In the genomic region with DNA sequence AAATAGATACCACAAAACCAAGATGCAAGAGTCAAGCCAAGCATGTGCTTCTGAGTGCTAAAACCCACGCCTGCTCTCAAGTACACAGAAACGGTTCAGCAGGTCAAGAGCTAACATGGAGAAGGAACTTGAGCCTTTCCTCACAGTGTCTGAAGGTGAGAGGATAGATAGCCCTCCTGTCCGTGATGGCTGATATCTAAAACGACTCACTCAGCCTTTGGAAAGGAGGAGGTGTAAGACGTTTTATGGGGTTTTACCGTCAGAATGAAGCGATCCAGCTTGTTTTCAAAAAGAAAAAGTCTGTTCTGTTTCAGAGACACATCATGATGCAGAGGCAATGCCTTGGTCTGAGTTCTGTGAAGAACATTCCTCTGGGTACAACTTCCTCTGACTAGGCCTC, we compare ENCODE assay signal across 20 mouse cellular contexts. TPM values are rescaled to one million over a fixed set of nuclear protein-coding genes. Genes with fewer than 3 reads are reported as not detected.
DNase-seq lines count a peak whose midpoint lies in the region; ATAC-seq and TF ChIP-seq lines count a peak whose summit lies in the region.
"Had no signal": no experiment of that assay in that cellular context is flagged by ENCODE, and none has a peak within 500 bp of the region (broad histone marks: within the 10 kb centered on the region; RNA-seq: fewer than 3 reads in every experiment).

No protein-coding gene starts in this region.

- no peaks in the 10 kb centered on the region for H3K27me3 ChIP-seq in lung, embryonic 14.5 days (ENCODE audit: insufficient read depth, low read length)
- H3K27me3 ChIP-seq in lung, embryonic 16.5 days (ENCODE audit: control insufficient read depth, insufficient read depth, low read depth, low read length), result no peaks in the 10 kb centered on the region
- H3K27me3 ChIP-seq in cerebellum, adult 2 months (ENCODE audit: control insufficient read depth, insufficient read depth, low read length), result no peaks in the 10 kb centered on the region
- H3K27me3 ChIP-seq: embryonic facial prominence, embryonic 12.5 days; forebrain, embryonic 13.5 days; forebrain, embryonic 15.5 days had no signal

- H3K4me3 ChIP-seq in lung, embryonic 14.5 days (ENCODE audit: low read depth, low read length), result no peak overlapping the region
- H3K4me3 ChIP-seq in lung, embryonic 16.5 days (ENCODE audit: low read length), result no peak overlapping the region
- H3K4me3 ChIP-seq in lung, adult 2 months (replicated peaks; ENCODE audit: extremely low read depth, low read depth, low read length), result no peak overlapping the region
- no peak overlapping the region for H3K4me3 ChIP-seq in cerebellum, adult 2 months (replicated peaks; ENCODE audit: insufficient read depth, low read depth, low read length)
- H3K4me3 ChIP-seq: embryonic facial prominence, embryonic 10.5 days; embryonic facial prominence, embryonic 12.5 days; forebrain, embryonic 13.5 days; forebrain, embryonic 15.5 days had no signal

- TF ChIP-seq CTCF in lung, embryonic 14.5 days (IDR thresholded peaks at IDR 0.05; ENCODE audit: low read depth), result no peak
- TF ChIP-seq CTCF in lung, adult 2 months (IDR thresholded peaks at IDR 0.05; ENCODE audit: insufficient read depth, low read length), result no peak
- TF ChIP-seq CTCF in cerebellum, adult 2 months (IDR thresholded peaks at IDR 0.05; ENCODE audit: borderline replicate concordance, insufficient read depth, low read depth, low read length), result no peak

- H3K27ac ChIP-seq in lung, embryonic 14.5 days (ENCODE audit: low read depth), result no peak overlapping the region
- H3K27ac ChIP-seq in lung, embryonic 16.5 days (ENCODE audit: low read length), result no peak overlapping the region
- H3K27ac ChIP-seq in cerebellum, adult 2 months (ENCODE audit: insufficient read depth, low read length), result no peak overlapping the region
- H3K27ac ChIP-seq: embryonic facial prominence, embryonic 10.5 days; embryonic facial prominence, embryonic 12.5 days; forebrain, embryonic 13.5 days; forebrain, embryonic 15.5 days had no signal

- DNase-seq in lung, embryonic 14.5 days, result peak; percentile 40
- DNase-seq in lung, postnatal 25 days (ENCODE audit: low spot score), result no peak
- no peak for DNase-seq in lung, postnatal 4 days
- peak; percentile 16 for DNase-seq in lung, postnatal 10 days
- no peak for DNase-seq in lung, adult 2 months
- DNase-seq in lung, postnatal 36 days, result peak; percentile 39
- DNase-seq in cerebellum, adult 2 months, result no peak
- DNase-seq: adrenal gland, adult 2 months; adrenal gland, postnatal 10 days; adrenal gland, postnatal 25 days; cerebellum, adult 11 months; cerebellum, adult 18-20 months; cerebellum, adult 9-10 months; cerebellum, postnatal 10 days; cerebellum, postnatal 25 days had no signal

- H3K4me2 ChIP-seq in lung, embryonic 14.5 days, result no peak overlapping the region
- H3K4me2 ChIP-seq in lung, embryonic 16.5 days (ENCODE audit: low read depth, low read length), result no peak overlapping the region
- H3K4me2 ChIP-seq: embryonic facial prominence, embryonic 12.5 days; forebrain, embryonic 13.5 days; forebrain, embryonic 15.5 days had no signal

- no peaks in the 10 kb centered on the region for H3K9me3 ChIP-seq in lung, embryonic 14.5 days (ENCODE audit: low read depth, low read length)
- no peaks in the 10 kb centered on the region for H3K9me3 ChIP-seq in lung, embryonic 16.5 days (ENCODE audit: control insufficient read depth, low read length)
- H3K9me3 ChIP-seq: embryonic facial prominence, embryonic 10.5 days; embryonic facial prominence, embryonic 12.5 days; forebrain, embryonic 13.5 days; forebrain, embryonic 15.5 days had no signal

- 49% methylated on average over 7 of the region's 7 CpGs for WGBS in lung, embryonic 14.5 days
- 43% methylated on average over 7 of the region's 7 CpGs for WGBS in lung, embryonic 16.5 days
- 56% methylated on average over 7 of the region's 7 CpGs for WGBS in lung, adult 2 months
- 96% methylated on average over 7 of the region's 7 CpGs for WGBS in cerebellum, adult 2 months

- H3K9ac ChIP-seq in lung, embryonic 14.5 days, result no peak overlapping the region
- no peak overlapping the region for H3K9ac ChIP-seq in lung, embryonic 16.5 days (ENCODE audit: low read length)
- H3K9ac ChIP-seq: embryonic facial prominence, embryonic 12.5 days; forebrain, embryonic 13.5 days; forebrain, embryonic 15.5 days had no signal

- H3K4me1 ChIP-seq in lung, embryonic 14.5 days (ENCODE audit: insufficient read depth), result peaks cover 2% of the 10 kb centered on the region; the same call in 1 of the 2 replicates
- H3K4me1 ChIP-seq in lung, embryonic 16.5 days (replicated peaks; ENCODE audit: control insufficient read depth, insufficient read depth, low read length), result peaks cover 14% of the 10 kb centered on the region
- peaks cover 4% of the 10 kb centered on the region; the same call in 1 of the 2 replicates for H3K4me1 ChIP-seq in lung, adult 2 months (ENCODE audit: control insufficient read depth, insufficient read depth, low read length)
- no peaks in the 10 kb centered on the region for H3K4me1 ChIP-seq in cerebellum, adult 2 months (ENCODE audit: control insufficient read depth, insufficient read depth, low read length)

- ATAC-seq in lung, embryonic 14.5 days (ENCODE audit: insufficient read depth), result no peak
- ATAC-seq in lung, embryonic 16.5 days (ENCODE audit: low read depth), result peak; percentile 32; the same call in 1 of the 2 replicates
- ATAC-seq: forebrain, embryonic 13.5 days; forebrain, embryonic 15.5 days had no signal

- no peaks in the 10 kb centered on the region for H3K36me3 ChIP-seq in lung, embryonic 14.5 days (ENCODE audit: insufficient read depth)
- no peaks in the 10 kb centered on the region for H3K36me3 ChIP-seq in lung, embryonic 16.5 days (ENCODE audit: control insufficient read depth, insufficient read depth, low read length)
- H3K36me3 ChIP-seq: forebrain, embryonic 15.5 days had no signal

- no peak for TF ChIP-seq POLR2A in lung, adult 2 months (IDR thresholded peaks at IDR 0.05; ENCODE audit: borderline replicate concordance, extremely low read depth, low read depth, low read length)
- no peak for TF ChIP-seq POLR2A in cerebellum, adult 2 months (IDR thresholded peaks at IDR 0.05; ENCODE audit: borderline replicate concordance, insufficient read depth, low read length)

RNA-seq across cellular contexts. Expression of a gene that starts 49.4 kb away (rescaled TPM):
- polyA plus RNA-seq in lung, embryonic 14.5 days (2014; fragmentation: Nextera tagmentation; extraction: Ambion mirVana), result 81.1 and 81.2 TPM in 2 replicates
- polyA plus RNA-seq in lung, embryonic 16.5 days (2015; fragmentation: Nextera tagmentation; extraction: Ambion mirVana), result 86.0 and 89.8 TPM in 2 replicates
- 29.1 and 44.4 TPM in 2 replicates for polyA plus RNA-seq in lung, adult 2 months (2012; rRNA removed)
- polyA plus RNA-seq in cerebellum, adult 2 months (2012; rRNA removed), result 51.9 and 54.1 TPM in 2 replicates

RNA-seq across cellular contexts. Expression of a gene that starts 58.4 kb away (rescaled TPM):
- polyA plus RNA-seq in lung, embryonic 14.5 days (2014; fragmentation: Nextera tagmentation; extraction: Ambion mirVana), result 41.2 and 46.9 TPM in 2 replicates
- polyA plus RNA-seq in lung, embryonic 16.5 days (2015; fragmentation: Nextera tagmentation; extraction: Ambion mirVana), result 52.8 and 57.4 TPM in 2 replicates
- 27.7 and 55.1 TPM in 2 replicates for polyA plus RNA-seq in lung, adult 2 months (2012; rRNA removed)
- polyA plus RNA-seq in cerebellum, adult 2 months (2012; rRNA removed), result 153 and 159 TPM in 2 replicates

Comparison
In these comparisons a context has a peak if more than half of its experiments do, and no peak if none do; other contexts are left out.
1. DNase-seq: peak in lung, embryonic 14.5 days (single experiment), lung, postnatal 10 days (single experiment) and lung, postnatal 36 days (single experiment); none in lung, postnatal 25 days (single experiment), lung, postnatal 4 days (0 of 2), lung, adult 2 months (single experiment) and cerebellum, adult 2 months (0 of 2).